Mouse (Mus musculus) heart, adult 8-10 months (tissue): ENCODE measurements around the gene Znhit2. TPM values are rescaled to one million over a fixed set of nuclear protein-coding genes. Genes with fewer than 3 reads are reported as not detected.
A peak's percentile ranks its signal among the peaks of the same experiment; 100 is the strongest.
"Not testable (repeated sequence)": the region's sequence is repeated elsewhere in the genome, so short reads cannot be mapped to it uniquely, and the experiment has no call there.

Source experiments
- DNase-seq: peaks from one replicate; pipeline ENCODE4 v3.0.0; 2022; ENCODE audit warnings: low spot score
- total RNA-seq, 4 experiments: library from RNA; stranded (reverse); gene quantifications; 2 replicates each; pipeline ENCODE4 v1.2.4; 2022

Gene Znhit2
- 10 to 100 TPM; 11.8 to 14.1 (median 13.0) TPM for total RNA-seq

- DNase-seq, result peak; percentile 97
These were observed at the start of gene Znhit2 for GRCm38 (mm10) chr19:6061021-6061533. Gene Znhit2 (plus strand): TSS chr19:6061192.

GRCm38 (mm10) chr19:6013691-6014090, 47.3 kb upstream of the Znhit2 start:
- DNase-seq, result no peak

GRCm38 (mm10) chr19:6014991-6015510, 45.9 kb upstream of the Znhit2 start:
- DNase-seq, result peak; percentile 16

GRCm38 (mm10) chr19:6015511-6016315, 45.3 kb upstream of the Znhit2 start, which contains the start of gene Capn1:
Gene Capn1 (minus strand): TSS chr19:6015897.
- peak; percentile 55 for DNase-seq

GRCm38 (mm10) chr19:6016532-6016931, 44.5 kb upstream of the Znhit2 start:
- no peak for DNase-seq

GRCm38 (mm10) chr19:6018142-6019089, 42.6 kb upstream of the Znhit2 start:
- peak; percentile 84 for DNase-seq

- DNase-seq, result no peak
These were observed 40.7 kb upstream of the Znhit2 start for GRCm38 (mm10) chr19:6020276-6020675.

- no peak for DNase-seq
These were observed 37.9 kb upstream of the Znhit2 start for GRCm38 (mm10) chr19:6023059-6023458.

GRCm38 (mm10) chr19:6023930-6024329, 37.1 kb upstream of the Znhit2 start:
- DNase-seq, result no peak

- DNase-seq, result no peak
These were observed 32.0 kb upstream of the Znhit2 start for GRCm38 (mm10) chr19:6028991-6029390.

GRCm38 (mm10) chr19:6029426-6029825, 31.6 kb upstream of the Znhit2 start:
- no peak for DNase-seq

- no peak for DNase-seq
These were observed 30.3 kb upstream of the Znhit2 start for GRCm38 (mm10) chr19:6030520-6031280.

- DNase-seq, result no peak
These were observed 24.9 kb upstream of the Znhit2 start for GRCm38 (mm10) chr19:6035966-6036585.

- no peak for DNase-seq
These were observed 23.3 kb upstream of the Znhit2 start for GRCm38 (mm10) chr19:6037695-6038094.

- DNase-seq, result no peak
These were observed 22.7 kb upstream of the Znhit2 start for GRCm38 (mm10) chr19:6038326-6038725.

- DNase-seq, result no peak
These were observed 21.0 kb upstream of the Znhit2 start for GRCm38 (mm10) chr19:6040002-6040401.

GRCm38 (mm10) chr19:6042293-6042692, 18.7 kb upstream of the Znhit2 start:
- DNase-seq, result no peak

- DNase-seq, result not testable (repeated sequence)
These were observed 16.9 kb upstream of the Znhit2 start for GRCm38 (mm10) chr19:6044102-6044501.

GRCm38 (mm10) chr19:6045366-6046293, 15.4 kb upstream of the Znhit2 start:
- no peak for DNase-seq
